Mouse (Mus musculus) lung, postnatal 25 days (tissue): ENCODE data around the gene Gan.

Source experiments
- DNase-seq: peaks from one replicate; pipeline ENCODE4 v3.0.0; 2022; ENCODE audit warnings: low spot score

Gan gene

GRCm38 (mm10) chr8:117254496-117254895, 96.6 kb downstream of the Gan start:
- no peak for DNase-seq

GRCm38 (mm10) chr8:117256292-117256938, 98.5 kb downstream of the Gan start:
- peak; percentile 96 for DNase-seq

- DNase-seq: no peak
Measured at GRCm38 (mm10) chr8:117257029-117257820, 99.3 kb downstream of the Gan start, which contains the start of gene Cmip. Gene Cmip (plus strand): TSS chr8:117257064.

- DNase-seq: no peak
Measured at GRCm38 (mm10) chr8:117257821-117258575, 100.1 kb downstream of the Gan start.

- DNase-seq: no peak
Measured at GRCm38 (mm10) chr8:117258576-117259040, 100.7 kb downstream of the Gan start.

- DNase-seq: peak; percentile 79
Measured at GRCm38 (mm10) chr8:117259431-117260001, 101.6 kb downstream of the Gan start.

- DNase-seq: no peak
Measured at GRCm38 (mm10) chr8:117260234-117260929, 102.4 kb downstream of the Gan start.

- DNase-seq: no peak
Measured at GRCm38 (mm10) chr8:117260930-117261475, 103.1 kb downstream of the Gan start.

- no peak for DNase-seq
Measured at GRCm38 (mm10) chr8:117261702-117262101, 103.8 kb downstream of the Gan start.

GRCm38 (mm10) chr8:117262685-117263084, 104.8 kb downstream of the Gan start:
- peak; percentile 49 for DNase-seq

- DNase-seq: no peak
Measured at GRCm38 (mm10) chr8:117263442-117263841, 105.5 kb downstream of the Gan start.

GRCm38 (mm10) chr8:117265079-117265478, 107.1 kb downstream of the Gan start:
- DNase-seq: no peak
